13 mouse cellular contexts compared by ENCODE assay signal in genomic region chr13:78193211-78193610, GRCm38 (mm10). TPM values are rescaled to one million over a fixed set of nuclear protein-coding genes. Genes with fewer than 3 reads are reported as not detected.
DNase-seq lines count a peak whose midpoint lies in the region; ATAC-seq and TF ChIP-seq lines count a peak whose summit lies in the region.
"Had no signal": no experiment of that assay in that cellular context is flagged by ENCODE, and none has a peak within 500 bp of the region (broad histone marks: within the 10 kb centered on the region; RNA-seq: fewer than 3 reads in every experiment).

No protein-coding gene starts in this region.

- H3K4me1 ChIP-seq in cerebellum, adult 2 months (ENCODE audit: control insufficient read depth, insufficient read depth, low read length) = peaks cover 7% of the 10 kb centered on the region; the same call in 1 of the 2 replicates
- H3K4me1 ChIP-seq in hindbrain, embryonic 11.5 days (replicated peaks; ENCODE audit: control insufficient read depth, insufficient read depth, low read length) = peaks cover 14% of the 10 kb centered on the region
- H3K4me1 ChIP-seq in neural tube, embryonic 13.5 days (replicated peaks) = peaks cover 75% of the 10 kb centered on the region
- H3K4me1 ChIP-seq: liver, embryonic 13.5 days had no signal

- no peak for TF ChIP-seq CTCF in cerebellum, adult 2 months (IDR thresholded peaks at IDR 0.05; ENCODE audit: borderline replicate concordance, insufficient read depth, low read depth, low read length)

- H3K4me2 ChIP-seq in hindbrain, embryonic 11.5 days (replicated peaks; ENCODE audit: low read depth, low read length) = peak overlapping the region; percentile 94
- H3K4me2 ChIP-seq in neural tube, embryonic 13.5 days = peak overlapping the region; percentile 88
- H3K4me2 ChIP-seq: liver, embryonic 13.5 days had no signal

- TF ChIP-seq POLR2A in cerebellum, adult 2 months (IDR thresholded peaks at IDR 0.05; ENCODE audit: borderline replicate concordance, insufficient read depth, low read length) = no peak

- H3K9me3 ChIP-seq in hindbrain, embryonic 11.5 days (ENCODE audit: control insufficient read depth, low read length) = no peaks in the 10 kb centered on the region
- no peaks in the 10 kb centered on the region for H3K9me3 ChIP-seq in neural tube, embryonic 13.5 days
- H3K9me3 ChIP-seq: liver, embryonic 13.5 days had no signal

- no peak for ATAC-seq in hindbrain, embryonic 11.5 days (ENCODE audit: low FRiP score)
- ATAC-seq in neural tube, embryonic 13.5 days (ENCODE audit: low read depth) = no peak
- ATAC-seq in megakaryocyte, adult 5-6 weeks (ENCODE audit: poor library complexity, severe bottlenecking) = no peak
- ATAC-seq: Patski had no signal

- no peak overlapping the region for H3K27ac ChIP-seq in cerebellum, adult 2 months (ENCODE audit: insufficient read depth, low read length)
- peak overlapping the region; percentile 100 for H3K27ac ChIP-seq in hindbrain, embryonic 11.5 days (ENCODE audit: low read depth, low read length)
- H3K27ac ChIP-seq in neural tube, embryonic 13.5 days (replicated peaks) = peak overlapping the region; percentile 95
- H3K27ac ChIP-seq: heart, adult 2 months; liver, embryonic 13.5 days had no signal

- H3K36me3 ChIP-seq in hindbrain, embryonic 11.5 days (ENCODE audit: control insufficient read depth, insufficient read depth, low read length) = 0 out of 2 replicates have a peak, but pooled peaks cover 2% of the 10 kb centered on the region
- H3K36me3 ChIP-seq in neural tube, embryonic 13.5 days = peaks cover 26% of the 10 kb centered on the region; the same call in 1 of the 2 replicates
- H3K36me3 ChIP-seq: liver, embryonic 13.5 days had no signal

- H3K27me3 ChIP-seq in cerebellum, adult 2 months (ENCODE audit: control insufficient read depth, insufficient read depth, low read length) = no peaks in the 10 kb centered on the region
- no peaks in the 10 kb centered on the region; the same call in 1 of the 2 replicates for H3K27me3 ChIP-seq in hindbrain, embryonic 11.5 days (ENCODE audit: control insufficient read depth, insufficient read depth, low read length)
- no peaks in the 10 kb centered on the region for H3K27me3 ChIP-seq in neural tube, embryonic 13.5 days
- H3K27me3 ChIP-seq: Patski had no signal

- peak overlapping the region; percentile 99 for H3K9ac ChIP-seq in hindbrain, embryonic 11.5 days (ENCODE audit: low read depth, low read length)
- peak overlapping the region; percentile 100 for H3K9ac ChIP-seq in neural tube, embryonic 13.5 days
- H3K9ac ChIP-seq: liver, embryonic 13.5 days had no signal

- 42% methylated on average over 4 of the region's 4 CpGs for WGBS in cerebellum, adult 2 months
- WGBS in hindbrain, embryonic 11.5 days = 12% methylated on average over 4 of the region's 4 CpGs
- 7% methylated on average over 4 of the region's 4 CpGs for WGBS in neural tube, embryonic 13.5 days

- no peak overlapping the region for H3K4me3 ChIP-seq in cerebellum, adult 2 months (replicated peaks; ENCODE audit: insufficient read depth, low read depth, low read length)
- H3K4me3 ChIP-seq in hindbrain, embryonic 11.5 days (ENCODE audit: low read depth, low read length) = peak overlapping the region; percentile 98
- H3K4me3 ChIP-seq in neural tube, embryonic 13.5 days = peak overlapping the region; percentile 97
- H3K4me3 ChIP-seq: heart, adult 2 months; liver, embryonic 13.5 days had no signal

- peak; percentile 21 to 36 for DNase-seq in cerebellum, adult 2 months
- no peak for DNase-seq in cerebellum, postnatal 25 days
- DNase-seq in layer of hippocampus, postnatal 10 days (ENCODE audit: low spot score in 2 of 2) = peak; percentile 42 to 56
- DNase-seq in layer of hippocampus, postnatal 36 days = no peak
- peak; percentile 50 for DNase-seq in hindbrain, embryonic 11.5 days (ENCODE audit: low spot score)
- DNase-seq in thymus, postnatal 14 days = no peak
- DNase-seq: heart, adult 2 months; layer of hippocampus, adult 9-11 months; liver, embryonic 13.5 days; spleen, adult 18-20 months had no signal

RNA-seq across cellular contexts. Expression of gene Nr2f1, which starts 6.3 kb away (rescaled TPM):
- 71.3 and 84.5 TPM in 2 replicates for polyA plus RNA-seq in cerebellum, adult 2 months (2012; rRNA removed)
- total RNA-seq in layer of hippocampus, postnatal 10 days (2021) = 100 to 1,000 TPM; 108 to 121 TPM
- total RNA-seq in layer of hippocampus, postnatal 36 days (2021) = 100 to 1,000 TPM in 1 of 2 experiments, 10 to 100 TPM in 1; 87.3 to 108 TPM
- polyA plus RNA-seq in hindbrain, embryonic 11.5 days (2014; fragmentation: Nextera tagmentation; extraction: Ambion mirVana) = 82.8 and 97.2 TPM in 2 replicates
- polyA plus RNA-seq in neural tube, embryonic 13.5 days (2015; fragmentation: Nextera tagmentation; extraction: Ambion mirVana) = 46.8 and 47.9 TPM in 2 replicates
- not detected in 2 replicates for total RNA-seq in megakaryocyte, adult 5-6 weeks (2015)
- not detected in 2 replicates for total RNA-seq in megakaryocyte, adult 5-6 weeks (2017)

Comparison
In these comparisons a context has a peak if more than half of its experiments do, and no peak if none do; other contexts are left out.
1. DNase-seq: peak in cerebellum, adult 2 months (2 of 2), layer of hippocampus, postnatal 10 days (2 of 2) and hindbrain, embryonic 11.5 days (single experiment); none in cerebellum, postnatal 25 days (0 of 2), layer of hippocampus, postnatal 36 days (0 of 2) and thymus, postnatal 14 days (single experiment).
2. RNA of gene Nr2f1, which starts 6.3 kb away (total RNA-seq): 108 to 121 TPM in layer of hippocampus, postnatal 10 days and 87.3 to 108 TPM in layer of hippocampus, postnatal 36 days; not detected in megakaryocyte, adult 5-6 weeks; every median in the first group is over 10 times any median in the second.